Mouse (Mus musculus) hindbrain, embryonic 14.5 days (tissue): ENCODE results near the gene Fbxo28. TPM values are rescaled to one million over a fixed set of nuclear protein-coding genes. Genes with fewer than 3 reads are reported as not detected.
A peak's percentile ranks its signal among the peaks of the same experiment; 100 is the strongest.

Source experiments
- ATAC-seq: fragments of 200-750 bp; cut with Nextera tagmentation; 2 replicates; pipeline ENCODE4 v1.8.0; 2017; ENCODE audit warnings: moderate number of reproducible peaks, mild to moderate bottlenecking, moderate TSS enrichment, moderate library complexity; ENCODE audit not compliant: low FRiP score
- DNase-seq: peaks from one replicate; pipeline ENCODE4 v3.0.0-alpha.2; 2015; ENCODE audit warnings: low spot score
- H3K27ac ChIP-seq: fragments of 300-500 bp; sonication (generic); 2 replicates; pipeline ENCODE4 v1.5.1; 2014; ENCODE audit warnings: mild to moderate bottlenecking, moderate library complexity
- H3K27me3 ChIP-seq: fragments of 300-500 bp; sonication (generic); 2 replicates; pipeline ENCODE4 v1.6.1; 2014; ENCODE audit warnings: mild to moderate bottlenecking, low read length, mixed read lengths; ENCODE audit not compliant: control insufficient read depth, insufficient read depth
- H3K36me3 ChIP-seq: fragments of 300-500 bp; sonication (generic); replicated peaks from 2 replicates; pipeline ENCODE4 v1.6.1; 2014; ENCODE audit not compliant: control insufficient read depth, insufficient read depth
- H3K4me1 ChIP-seq: fragments of 300-500 bp; sonication (generic); replicated peaks from 2 replicates; pipeline ENCODE4 v1.6.1; 2014; ENCODE audit warnings: antibody characterized with exemption, low read length, mixed read lengths; ENCODE audit not compliant: control insufficient read depth, insufficient read depth
- H3K4me2 ChIP-seq: fragments of 300-500 bp; sonication (generic); replicated peaks from 2 replicates; pipeline ENCODE4 v1.6.1; 2014; ENCODE audit warnings: mild to moderate bottlenecking, moderate library complexity
- H3K4me3 ChIP-seq: fragments of 300-500 bp; sonication (generic); replicated peaks from 2 replicates; pipeline ENCODE4 v1.5.1; 2014; ENCODE audit warnings: mild to moderate bottlenecking, low read length
- H3K9ac ChIP-seq: fragments of 300-500 bp; sonication (generic); 2 replicates; pipeline ENCODE4 v1.6.1; 2014
- H3K9me3 ChIP-seq: fragments of 300-500 bp; sonication (generic); 2 replicates; pipeline ENCODE4 v1.6.1; 2016; ENCODE audit warnings: low read length; ENCODE audit not compliant: control insufficient read depth
- WGBS: fragments of 180-500 bp; shearing (Covaris S2); extraction: QIAGEN DNeasy Blood & Tissue Kit; methylation state at CpG from one replicate; pipeline ENCODE4 v1.1.7; 2014; 5-methylcytosine and 5-hydroxymethylcytosine counted together
- polyA plus RNA-seq: library from polyadenylated mRNA; unstranded; fragments of >200 nt; fragmentation: Nextera tagmentation; extraction: Ambion mirVana; gene quantifications from 2 replicates; pipeline ENCODE4 v1.2.1, GENCODE M21; 2014

Fbxo28 gene
- polyA plus RNA-seq, result 35.8 and 40.2 TPM in 2 replicates

- peak; percentile 91 for DNase-seq
- H3K4me2 ChIP-seq, result peak within 1 kb of the TSS; percentile 88
- no peaks in the 10 kb centered on the region for H3K27me3 ChIP-seq
- ATAC-seq, result peak; percentile 96
- 0 out of 2 replicates have a peak, but pooled peaks cover 13% of the 10 kb centered on the region for H3K36me3 ChIP-seq
- H3K9me3 ChIP-seq, result no peaks in the 10 kb centered on the region
- peak within 1 kb of the TSS; percentile 76 for H3K4me3 ChIP-seq
- peaks cover 25% of the 10 kb centered on the region for H3K4me1 ChIP-seq
- H3K9ac ChIP-seq, result peak within 1 kb of the TSS; percentile 98
- WGBS, result 1% methylated on average over 88 of the region's 93 CpGs
- H3K27ac ChIP-seq, result peak within 1 kb of the TSS; percentile 91
Observed at GRCm38 (mm10) chr1:182340821-182341781, at the start of gene Fbxo28. Gene Fbxo28 (minus strand): TSS chr1:182341629.

DNA sequence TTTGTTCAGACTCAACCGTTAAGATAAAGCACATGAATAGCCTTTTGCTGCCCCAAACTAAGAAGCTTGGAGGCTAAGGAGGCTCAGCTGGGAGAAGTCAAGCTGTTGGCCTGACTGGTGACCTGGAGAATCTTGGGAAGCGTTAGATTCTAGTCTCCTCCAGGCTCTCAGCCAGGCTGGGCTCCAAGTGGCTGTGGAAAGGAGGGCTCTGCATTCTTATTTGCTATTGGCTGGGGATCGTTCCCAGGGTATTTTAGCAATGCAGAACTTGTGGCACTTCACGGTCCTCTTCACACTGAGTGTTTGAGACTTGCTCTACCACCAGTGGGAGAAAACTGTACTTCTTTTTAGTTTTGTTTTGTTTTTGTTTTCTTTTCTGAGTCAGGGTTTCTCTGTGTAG, 47.3 kb upstream of the Fbxo28 start:
- DNase-seq, result no peak

GRCm38 (mm10) chr1:182386449-182386848, 45.0 kb upstream of the Fbxo28 start:
- H3K9me3 ChIP-seq, result no peaks in the 10 kb centered on the region
- no peak overlapping the region for H3K27ac ChIP-seq
- WGBS, result 92% methylated on average over 8 of the region's 8 CpGs
- no peak overlapping the region for H3K9ac ChIP-seq
- H3K4me3 ChIP-seq, result no peak overlapping the region
- H3K4me2 ChIP-seq, result no peak overlapping the region
- ATAC-seq, result no peak
- no peaks in the 10 kb centered on the region for H3K27me3 ChIP-seq
- no peaks in the 10 kb centered on the region for H3K4me1 ChIP-seq
- H3K36me3 ChIP-seq, result no peaks in the 10 kb centered on the region
- no peak for DNase-seq

More for the DNA sequence above, 47.3 kb upstream of the Fbxo28 start:
- H3K4me3 ChIP-seq, result no peak overlapping the region
- ATAC-seq, result no peak
- H3K27me3 ChIP-seq, result no peaks in the 10 kb centered on the region
- H3K9ac ChIP-seq, result no peak overlapping the region
- no peak overlapping the region for H3K27ac ChIP-seq
- no peak overlapping the region for H3K4me2 ChIP-seq
- H3K9me3 ChIP-seq, result no peaks in the 10 kb centered on the region
- 54% methylated on average over 4 of the region's 4 CpGs for whole genome bisulfite sequencing
- H3K36me3 ChIP-seq, result no peaks in the 10 kb centered on the region
- no peaks in the 10 kb centered on the region for H3K4me1 ChIP-seq

- no peaks in the 10 kb centered on the region for H3K9me3 ChIP-seq
- no peak overlapping the region for H3K9ac ChIP-seq
- H3K4me1 ChIP-seq, result no peaks in the 10 kb centered on the region
- no peak overlapping the region for H3K4me2 ChIP-seq
- no peak for ATAC-seq
- H3K27me3 ChIP-seq, result no peaks in the 10 kb centered on the region
- DNase-seq, result no peak
- 59% methylated on average over 9 of the region's 9 CpGs for WGBS
- no peak overlapping the region for H3K4me3 ChIP-seq
- H3K36me3 ChIP-seq, result no peaks in the 10 kb centered on the region
- no peak overlapping the region for H3K27ac ChIP-seq
Observed at GRCm38 (mm10) chr1:182383096-182383495, 41.7 kb upstream of the Fbxo28 start.

- H3K4me3 ChIP-seq, result no peak overlapping the region
- no peak overlapping the region for H3K9ac ChIP-seq
- no peaks in the 10 kb centered on the region for H3K4me1 ChIP-seq
- 80% methylated on average over 3 of the region's 3 CpGs for WGBS
- H3K27ac ChIP-seq, result no peak overlapping the region
- no peaks in the 10 kb centered on the region for H3K27me3 ChIP-seq
- H3K9me3 ChIP-seq, result no peaks in the 10 kb centered on the region
- ATAC-seq (no peak), DNase-seq (no peak)
- H3K36me3 ChIP-seq, result no peaks in the 10 kb centered on the region
- H3K4me2 ChIP-seq, result no peak overlapping the region
Observed at GRCm38 (mm10) chr1:182381327-182381726, 39.9 kb upstream of the Fbxo28 start.

DNA sequence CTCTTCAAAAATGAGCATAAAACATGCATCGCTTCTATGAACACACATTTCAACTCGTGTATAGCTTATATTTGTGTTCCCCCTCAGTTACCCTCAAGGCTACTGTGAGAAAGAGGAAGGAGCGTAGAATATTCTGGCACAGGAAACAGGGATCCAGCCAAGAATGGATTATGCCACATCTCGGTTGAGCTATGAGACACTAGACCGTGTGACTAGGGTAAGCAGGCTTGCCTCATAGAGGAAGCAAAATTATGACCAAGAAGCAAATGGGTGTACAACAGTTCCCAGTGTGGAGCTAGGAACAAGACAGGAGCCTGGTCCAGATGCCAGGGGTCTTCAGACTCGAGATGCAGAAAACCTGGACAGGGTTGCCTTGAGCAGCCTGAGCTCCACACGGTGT, 39.3 kb upstream of the Fbxo28 start:
- DNase-seq, result no peak
- Histone ChIP-seq H3K27me3 (no peaks in the 10 kb centered on the region), H3K4me2 (no peak overlapping the region), H3K9me3 (no peaks in the 10 kb centered on the region), H3K27ac (no peak overlapping the region), H3K4me3 (no peak overlapping the region), H3K4me1 (no peaks in the 10 kb centered on the region), H3K36me3 (no peaks in the 10 kb centered on the region), H3K9ac (no peak overlapping the region)
- WGBS, result 89% methylated on average over 7 of the region's 7 CpGs
- ATAC-seq, result no peak

DNA sequence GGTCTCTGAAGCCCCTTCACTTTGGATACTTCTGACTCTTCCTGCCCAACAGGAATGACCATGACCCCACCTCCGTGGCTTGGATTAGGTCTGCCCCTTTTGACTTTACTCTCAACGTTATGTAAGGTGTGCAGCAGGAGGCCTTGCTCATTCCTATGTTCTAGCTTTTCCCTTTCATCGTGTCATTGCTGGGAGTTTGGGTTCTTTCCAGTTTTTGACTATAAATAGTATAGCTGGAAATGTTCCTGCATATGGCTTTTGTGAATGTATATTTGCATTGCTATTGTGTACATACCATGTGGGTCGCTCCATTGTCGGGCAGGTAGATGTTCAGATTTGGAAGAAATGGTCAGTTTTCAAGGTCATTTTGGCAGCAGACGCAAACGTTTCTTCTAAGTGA, 37.4 kb upstream of the Fbxo28 start:
- no peak for DNase-seq

DNA sequence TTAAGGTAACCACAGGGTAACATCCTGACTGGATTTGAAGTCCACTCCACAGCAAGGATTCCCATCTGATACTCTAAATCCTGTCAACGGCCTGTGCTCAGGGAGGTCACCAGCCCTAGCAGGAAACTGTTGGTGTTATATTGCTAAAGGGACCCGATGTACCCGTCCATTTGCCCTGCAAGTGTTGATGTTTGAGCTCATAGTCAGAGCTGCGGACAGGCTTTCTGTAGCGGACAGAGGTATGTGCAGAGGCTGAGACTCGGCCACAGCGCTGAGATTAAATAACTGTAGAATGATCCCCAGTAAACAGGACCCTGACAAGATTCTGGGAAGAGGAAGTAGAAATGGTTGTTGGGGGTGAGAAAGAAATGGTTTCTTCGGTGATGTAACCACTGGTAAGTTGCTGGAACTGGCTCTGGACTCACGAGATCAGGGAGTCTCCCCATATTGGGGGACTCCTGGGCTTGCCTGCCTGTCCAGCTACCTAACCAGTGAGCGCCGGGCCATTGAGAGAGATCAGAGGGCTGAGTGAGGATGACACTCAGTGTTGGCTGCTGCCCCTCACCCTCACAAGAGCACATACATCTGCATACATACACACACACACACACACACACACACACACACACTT, 36.9 kb upstream of the Fbxo28 start:
- ATAC-seq (no peak), DNase-seq (no peak)
- Histone ChIP-seq H3K4me2 (no peak overlapping the region), H3K9me3 (no peaks in the 10 kb centered on the region), H3K9ac (no peak overlapping the region), H3K4me1 (no peaks in the 10 kb centered on the region), H3K36me3 (no peaks in the 10 kb centered on the region), H3K27me3 (no peaks in the 10 kb centered on the region), H3K27ac (no peak overlapping the region), H3K4me3 (no peak overlapping the region)
- 90% methylated on average over 11 of the region's 11 CpGs for WGBS

More for the DNA sequence above, 37.4 kb upstream of the Fbxo28 start:
- Histone ChIP-seq H3K9me3 (no peaks in the 10 kb centered on the region), H3K9ac (no peak overlapping the region), H3K4me1 (no peaks in the 10 kb centered on the region), H3K27me3 (no peaks in the 10 kb centered on the region), H3K36me3 (no peaks in the 10 kb centered on the region), H3K4me3 (no peak overlapping the region), H3K27ac (no peak overlapping the region), H3K4me2 (no peak overlapping the region)
- ATAC-seq, result no peak
- WGBS, result 87% methylated on average over 7 of the region's 7 CpGs

DNA sequence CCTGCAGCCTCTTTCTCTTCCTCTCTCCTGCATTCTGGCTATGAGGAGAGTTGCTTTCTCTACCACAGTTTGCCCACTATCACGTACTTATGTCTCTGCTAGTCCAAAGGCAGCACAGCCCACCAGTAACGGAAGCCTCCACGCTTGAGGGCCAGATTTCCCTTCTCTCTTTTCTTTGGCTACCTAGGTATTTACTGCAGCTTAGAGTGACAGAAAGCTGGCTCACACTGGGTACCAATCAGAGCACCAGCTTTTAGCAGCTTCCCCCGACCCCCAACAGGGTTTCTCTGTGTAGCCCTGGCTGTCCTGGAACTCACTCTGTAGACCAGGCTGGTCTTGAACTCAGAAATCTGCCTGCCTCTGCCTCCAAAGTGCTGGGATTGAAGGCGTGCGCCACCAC, 36.1 kb upstream of the Fbxo28 start:
- H3K4me1 ChIP-seq, result no peaks in the 10 kb centered on the region
- 84% methylated on average over 6 of the region's 6 CpGs for WGBS
- no peak overlapping the region for H3K9ac ChIP-seq
- no peaks in the 10 kb centered on the region for H3K36me3 ChIP-seq
- no peak overlapping the region for H3K4me3 ChIP-seq
- no peak overlapping the region for H3K4me2 ChIP-seq
- DNase-seq (no peak), ATAC-seq (no peak)
- no peaks in the 10 kb centered on the region for H3K9me3 ChIP-seq
- no peaks in the 10 kb centered on the region for H3K27me3 ChIP-seq
- H3K27ac ChIP-seq, result no peak overlapping the region
